Comparison of ENCODE assay signal across 7 mouse cellular contexts in genomic region chr11:58640272-58640867, GRCm38 (mm10). TPM values are rescaled to one million over a fixed set of nuclear protein-coding genes. Genes with fewer than 3 reads are reported as not detected.
A peak's percentile ranks its signal among the peaks of the same experiment; 100 is the strongest.
DNase-seq lines count a peak whose midpoint lies in the region; ATAC-seq and TF ChIP-seq lines count a peak whose summit lies in the region.

Gene Trim58, plus strand, starts transcription at chr11:58640465.

- 2% methylated on average over 34 of the region's 34 CpGs for WGBS in lung, embryonic 14.5 days
- 3% methylated on average over 34 of the region's 34 CpGs for WGBS in lung, adult 2 months
- 5% methylated on average over 34 of the region's 34 CpGs for WGBS in forebrain, embryonic 10.5 days
- 3% methylated on average over 34 of the region's 34 CpGs for WGBS in intestine, embryonic 16.5 days
- 4% methylated on average over 34 of the region's 34 CpGs for WGBS in midbrain, embryonic 14.5 days

- TF ChIP-seq CTCF in lung, embryonic 14.5 days (IDR thresholded peaks at IDR 0.05; ENCODE audit: low read depth), result no peak
- TF ChIP-seq CTCF in lung, adult 2 months (IDR thresholded peaks at IDR 0.05; ENCODE audit: insufficient read depth, low read length), result no peak

- no peaks in the 10 kb centered on the region for H3K9me3 ChIP-seq in lung, embryonic 14.5 days (ENCODE audit: low read depth, low read length)
- H3K9me3 ChIP-seq in forebrain, embryonic 10.5 days, result no peaks in the 10 kb centered on the region
- H3K9me3 ChIP-seq in intestine, embryonic 16.5 days (ENCODE audit: control insufficient read depth, low read length), result no peaks in the 10 kb centered on the region
- no peaks in the 10 kb centered on the region for H3K9me3 ChIP-seq in midbrain, embryonic 14.5 days (ENCODE audit: control insufficient read depth, low read length)

- TF ChIP-seq POLR2A in lung, adult 2 months (IDR thresholded peaks at IDR 0.05; ENCODE audit: borderline replicate concordance, extremely low read depth, low read depth, low read length), result no peak

- ATAC-seq in lung, embryonic 14.5 days (ENCODE audit: insufficient read depth), result peak; percentile 56; the same call in 1 of the 2 replicates
- peak; percentile 53; the same call in 1 of the 2 replicates for ATAC-seq in intestine, embryonic 16.5 days
- ATAC-seq in midbrain, embryonic 14.5 days (ENCODE audit: low FRiP score, low TSS enrichment), result no peak

- peak within 1 kb of the TSS; percentile 61 for H3K4me2 ChIP-seq in lung, embryonic 14.5 days
- H3K4me2 ChIP-seq in intestine, embryonic 16.5 days (ENCODE audit: low read depth, low read length), result peak within 1 kb of the TSS; percentile 63
- H3K4me2 ChIP-seq in midbrain, embryonic 14.5 days (ENCODE audit: low read length), result peak within 1 kb of the TSS; percentile 94

- peak within 1 kb of the TSS; percentile 50; the same call in 1 of the 2 replicates for H3K27ac ChIP-seq in lung, embryonic 14.5 days (ENCODE audit: low read depth)
- H3K27ac ChIP-seq in forebrain, embryonic 10.5 days, result peak within 1 kb of the TSS; percentile 79
- no peak within 1 kb of the TSS for H3K27ac ChIP-seq in intestine, embryonic 16.5 days (ENCODE audit: low read length)
- H3K27ac ChIP-seq in midbrain, embryonic 14.5 days (replicated peaks; ENCODE audit: low read depth, low read length), result no peak within 1 kb of the TSS

- peak within 1 kb of the TSS; percentile 40 for H3K9ac ChIP-seq in lung, embryonic 14.5 days
- H3K9ac ChIP-seq in intestine, embryonic 16.5 days (ENCODE audit: low read depth, low read length), result peak within 1 kb of the TSS; percentile 49; the same call in 1 of the 2 replicates
- peak within 1 kb of the TSS; percentile 54; the same call in 1 of the 2 replicates for H3K9ac ChIP-seq in midbrain, embryonic 14.5 days (replicated peaks; ENCODE audit: low read length)

- peak within 1 kb of the TSS; percentile 30 for H3K4me3 ChIP-seq in lung, embryonic 14.5 days (ENCODE audit: low read depth, low read length)
- H3K4me3 ChIP-seq in lung, adult 2 months (replicated peaks; ENCODE audit: extremely low read depth, low read depth, low read length), result no peak within 1 kb of the TSS
- H3K4me3 ChIP-seq in forebrain, embryonic 10.5 days, result peak within 1 kb of the TSS; percentile 59
- peak within 1 kb of the TSS; percentile 41 for H3K4me3 ChIP-seq in intestine, embryonic 16.5 days (ENCODE audit: low read length)
- peak within 1 kb of the TSS; percentile 41 for H3K4me3 ChIP-seq in midbrain, embryonic 14.5 days (replicated peaks; ENCODE audit: low read depth, low read length)

- no peaks in the 10 kb centered on the region for H3K36me3 ChIP-seq in lung, embryonic 14.5 days (ENCODE audit: insufficient read depth)
- H3K36me3 ChIP-seq in forebrain, embryonic 10.5 days (replicated peaks), result no peaks in the 10 kb centered on the region
- H3K36me3 ChIP-seq in intestine, embryonic 16.5 days (ENCODE audit: control insufficient read depth, insufficient read depth, low read length), result no peaks in the 10 kb centered on the region
- no peaks in the 10 kb centered on the region for H3K36me3 ChIP-seq in midbrain, embryonic 14.5 days (ENCODE audit: control insufficient read depth, insufficient read depth, low read length)

- DNase-seq in lung, embryonic 14.5 days, result peak; percentile 59
- no peak for DNase-seq in lung, adult 2 months
- peak; percentile 22 for DNase-seq in c-Kit-positive CD71-negative TER-119-negative erythroid progenitor cells, embryonic 14.5 days (ENCODE audit: low read depth)
- peak; percentile 28 for DNase-seq in forebrain, embryonic 10.5 days (ENCODE audit: extremely low spot score, low spot score)
- peak; percentile 45 for DNase-seq in midbrain, embryonic 14.5 days
- no peak for DNase-seq in B cell, adult 2 months

- H3K27me3 ChIP-seq in lung, embryonic 14.5 days (ENCODE audit: insufficient read depth, low read length), result peaks cover 11% of the 10 kb centered on the region
- H3K27me3 ChIP-seq in forebrain, embryonic 10.5 days (ENCODE audit: poor library complexity, severe bottlenecking), result peaks cover 41% of the 10 kb centered on the region
- H3K27me3 ChIP-seq in intestine, embryonic 16.5 days (replicated peaks; ENCODE audit: control insufficient read depth, insufficient read depth, low read length), result peaks cover 13% of the 10 kb centered on the region
- H3K27me3 ChIP-seq in midbrain, embryonic 14.5 days (ENCODE audit: control insufficient read depth, insufficient read depth, low read length), result peaks cover 14% of the 10 kb centered on the region; the same call in 1 of the 2 replicates

- H3K4me1 ChIP-seq in lung, embryonic 14.5 days (ENCODE audit: insufficient read depth), result no peaks in the 10 kb centered on the region
- no peaks in the 10 kb centered on the region for H3K4me1 ChIP-seq in lung, adult 2 months (ENCODE audit: control insufficient read depth, insufficient read depth, low read length)
- peaks cover 14% of the 10 kb centered on the region for H3K4me1 ChIP-seq in forebrain, embryonic 10.5 days
- peaks cover 7% of the 10 kb centered on the region for H3K4me1 ChIP-seq in intestine, embryonic 16.5 days (ENCODE audit: control insufficient read depth, insufficient read depth, low read length)
- H3K4me1 ChIP-seq in midbrain, embryonic 14.5 days (ENCODE audit: control insufficient read depth, insufficient read depth, low read length), result peaks cover 7% of the 10 kb centered on the region; the same call in 1 of the 2 replicates

RNA-seq across cellular contexts. Expression of gene Trim58, which starts in this region (rescaled TPM):
- polyA plus RNA-seq in lung, embryonic 14.5 days (2014; fragmentation: Nextera tagmentation; extraction: Ambion mirVana), result 0.11 TPM in 1 of 2 replicates, not detected in the other
- 0.08 TPM in 1 of 2 replicates, not detected in the other for polyA plus RNA-seq in lung, adult 2 months (2012; rRNA removed)
- polyA plus RNA-seq in forebrain, embryonic 10.5 days (2016; fragmentation: Nextera tagmentation; extraction: Ambion mirVana), result 0.33 and 0.35 TPM in 2 replicates
- 0.12 and 0.27 TPM in 2 replicates for polyA plus RNA-seq in intestine, embryonic 16.5 days (2015; fragmentation: Nextera tagmentation; extraction: Ambion mirVana)
- polyA plus RNA-seq in midbrain, embryonic 14.5 days (2014; fragmentation: Nextera tagmentation; extraction: Ambion mirVana), result 0.09 and 0.16 TPM in 2 replicates

Comparison
In these comparisons a context has a peak if more than half of its experiments do, and no peak if none do; other contexts are left out.
1. Peak in DNase-seq, ATAC-seq, H3K4me3 ChIP-seq, H3K27ac ChIP-seq, H3K9ac ChIP-seq and H3K4me2 ChIP-seq in lung, embryonic 14.5 days; RNA of the gene not detected or under 1 TPM.
2. Peak in DNase-seq, H3K4me3 ChIP-seq and H3K27ac ChIP-seq in forebrain, embryonic 10.5 days; RNA of the gene not detected or under 1 TPM.
3. Peak in ATAC-seq, H3K4me3 ChIP-seq, H3K9ac ChIP-seq and H3K4me2 ChIP-seq in intestine, embryonic 16.5 days; RNA of the gene not detected or under 1 TPM.
4. Peak in DNase-seq, H3K4me3 ChIP-seq, H3K9ac ChIP-seq and H3K4me2 ChIP-seq in midbrain, embryonic 14.5 days; RNA of the gene not detected or under 1 TPM.